Mouse (Mus musculus): Measurements from ENCODE around the gene Rxfp2. TPM values are rescaled to one million over a fixed set of nuclear protein-coding genes. Genes with fewer than 3 reads are reported as not detected.

Gene Rxfp2
- polyA plus RNA-seq, 1 experiment from 2014 or later = 0.33 TPM

GRCm38 (mm10) chr5:150120676-150121075 is 102.2 kb downstream of the Rxfp2 start:
- H3K4me1 ChIP-seq (replicated peaks; ENCODE audit: control insufficient read depth, insufficient read depth, low read length) = no peaks in the 10 kb centered on the region
- DNase-seq (ENCODE audit: low spot score) = no peak
- no peaks in the 10 kb centered on the region for H3K27me3 ChIP-seq (ENCODE audit: control insufficient read depth, insufficient read depth, low read length)
- no peaks in the 10 kb centered on the region for H3K9me3 ChIP-seq (ENCODE audit: control insufficient read depth, low read length)
- ATAC-seq (replicated peaks; ENCODE audit: low FRiP score) = no peak
- H3K36me3 ChIP-seq (ENCODE audit: control insufficient read depth, insufficient read depth, low read length) = no peaks in the 10 kb centered on the region
- no peak overlapping the region for H3K9ac ChIP-seq (ENCODE audit: low read length)
- no peak overlapping the region for H3K27ac ChIP-seq (ENCODE audit: low read depth, low read length)
- H3K4me2 ChIP-seq (ENCODE audit: low read depth, low read length, severe bottlenecking) = no peak overlapping the region
- no peak overlapping the region for H3K4me3 ChIP-seq (ENCODE audit: low read depth, low read length)
- WGBS = 90% methylated on average over 8 of the region's 8 CpGs

GRCm38 (mm10) chr5:150122095-150122494 is 103.6 kb downstream of the Rxfp2 start:
- H3K4me2 ChIP-seq (ENCODE audit: low read depth, low read length, severe bottlenecking) = no peak overlapping the region
- no peaks in the 10 kb centered on the region for H3K36me3 ChIP-seq (ENCODE audit: control insufficient read depth, insufficient read depth, low read length)
- no peaks in the 10 kb centered on the region for H3K27me3 ChIP-seq (ENCODE audit: control insufficient read depth, insufficient read depth, low read length)
- no peak for DNase-seq (ENCODE audit: low spot score)
- no peak for ATAC-seq (replicated peaks; ENCODE audit: low FRiP score)
- H3K9ac ChIP-seq (ENCODE audit: low read length) = no peak overlapping the region
- WGBS = 85% methylated on average over 4 of the region's 4 CpGs
- no peak overlapping the region for H3K4me3 ChIP-seq (ENCODE audit: low read depth, low read length)
- no peaks in the 10 kb centered on the region for H3K4me1 ChIP-seq (replicated peaks; ENCODE audit: control insufficient read depth, insufficient read depth, low read length)
- H3K9me3 ChIP-seq (ENCODE audit: control insufficient read depth, low read length) = no peaks in the 10 kb centered on the region
- H3K27ac ChIP-seq (ENCODE audit: low read depth, low read length) = no peak overlapping the region

GRCm38 (mm10) chr5:150122571-150122970 is 104.1 kb downstream of the Rxfp2 start:
- DNase-seq (ENCODE audit: low spot score) (no peak), ATAC-seq (replicated peaks; ENCODE audit: low FRiP score) (no peak)
- Histone ChIP-seq H3K27ac (ENCODE audit: low read depth, low read length) (no peak overlapping the region), H3K4me2 (ENCODE audit: low read depth, low read length, severe bottlenecking) (no peak overlapping the region), H3K27me3 (ENCODE audit: control insufficient read depth, insufficient read depth, low read length) (no peaks in the 10 kb centered on the region), H3K4me1 (replicated peaks; ENCODE audit: control insufficient read depth, insufficient read depth, low read length) (no peaks in the 10 kb centered on the region), H3K36me3 (ENCODE audit: control insufficient read depth, insufficient read depth, low read length) (no peaks in the 10 kb centered on the region), H3K9ac (ENCODE audit: low read length) (no peak overlapping the region), H3K4me3 (ENCODE audit: low read depth, low read length) (no peak overlapping the region), H3K9me3 (ENCODE audit: control insufficient read depth, low read length) (no peaks in the 10 kb centered on the region)
- 89% methylated on average over 2 of the region's 2 CpGs for WGBS

- Histone ChIP-seq H3K27ac (ENCODE audit: low read depth, low read length) (no peak overlapping the region), H3K36me3 (ENCODE audit: control insufficient read depth, insufficient read depth, low read length) (no peaks in the 10 kb centered on the region), H3K4me1 (replicated peaks; ENCODE audit: control insufficient read depth, insufficient read depth, low read length) (no peaks in the 10 kb centered on the region), H3K9me3 (ENCODE audit: control insufficient read depth, low read length) (no peaks in the 10 kb centered on the region), H3K9ac (ENCODE audit: low read length) (no peak overlapping the region), H3K27me3 (ENCODE audit: control insufficient read depth, insufficient read depth, low read length) (no peaks in the 10 kb centered on the region), H3K4me2 (ENCODE audit: low read depth, low read length, severe bottlenecking) (no peak overlapping the region), H3K4me3 (ENCODE audit: low read depth, low read length) (no peak overlapping the region)
- DNase-seq (ENCODE audit: low spot score) (no peak), ATAC-seq (replicated peaks; ENCODE audit: low FRiP score) (no peak)
- whole genome bisulfite sequencing = 90% methylated on average over 9 of the region's 9 CpGs
Measured at GRCm38 (mm10) chr5:150125920-150126319, 107.4 kb downstream of the Rxfp2 start.

GRCm38 (mm10) chr5:150128432-150128831 is 110.0 kb downstream of the Rxfp2 start:
- no peak overlapping the region for H3K27ac ChIP-seq (ENCODE audit: low read depth, low read length)
- no peak overlapping the region for H3K9ac ChIP-seq (ENCODE audit: low read length)
- WGBS = 83% methylated on average over 8 of the region's 8 CpGs
- no peak overlapping the region for H3K4me3 ChIP-seq (ENCODE audit: low read depth, low read length)
- H3K4me2 ChIP-seq (ENCODE audit: low read depth, low read length, severe bottlenecking) = no peak overlapping the region
- H3K9me3 ChIP-seq (ENCODE audit: control insufficient read depth, low read length) = no peaks in the 10 kb centered on the region
- DNase-seq (ENCODE audit: low spot score) (no peak), ATAC-seq (replicated peaks; ENCODE audit: low FRiP score) (no peak)
- H3K27me3 ChIP-seq (ENCODE audit: control insufficient read depth, insufficient read depth, low read length) = no peaks in the 10 kb centered on the region
- no peaks in the 10 kb centered on the region for H3K36me3 ChIP-seq (ENCODE audit: control insufficient read depth, insufficient read depth, low read length)
- no peaks in the 10 kb centered on the region for H3K4me1 ChIP-seq (replicated peaks; ENCODE audit: control insufficient read depth, insufficient read depth, low read length)

- Histone ChIP-seq H3K36me3 (ENCODE audit: control insufficient read depth, insufficient read depth, low read length) (no peaks in the 10 kb centered on the region), H3K4me1 (replicated peaks; ENCODE audit: control insufficient read depth, insufficient read depth, low read length) (no peaks in the 10 kb centered on the region), H3K27me3 (ENCODE audit: control insufficient read depth, insufficient read depth, low read length) (no peaks in the 10 kb centered on the region), H3K4me2 (ENCODE audit: low read depth, low read length, severe bottlenecking) (no peak overlapping the region), H3K4me3 (ENCODE audit: low read depth, low read length) (no peak overlapping the region), H3K27ac (ENCODE audit: low read depth, low read length) (no peak overlapping the region), H3K9me3 (ENCODE audit: control insufficient read depth, low read length) (no peaks in the 10 kb centered on the region), H3K9ac (ENCODE audit: low read length) (no peak overlapping the region)
- WGBS = 87% methylated on average over 7 of the region's 7 CpGs
- no peak for DNase-seq (ENCODE audit: low spot score)
- ATAC-seq (replicated peaks; ENCODE audit: low FRiP score) = no peak
Measured at GRCm38 (mm10) chr5:150130144-150130543, 111.7 kb downstream of the Rxfp2 start.

GRCm38 (mm10) chr5:150131166-150131565 is 112.7 kb downstream of the Rxfp2 start:
- DNase-seq (ENCODE audit: low spot score) (no peak), ATAC-seq (replicated peaks; ENCODE audit: low FRiP score) (no peak)
- H3K9me3 ChIP-seq (ENCODE audit: control insufficient read depth, low read length) = no peaks in the 10 kb centered on the region
- H3K36me3 ChIP-seq (ENCODE audit: control insufficient read depth, insufficient read depth, low read length) = no peaks in the 10 kb centered on the region
- H3K9ac ChIP-seq (ENCODE audit: low read length) = no peak overlapping the region
- 88% methylated on average over 7 of the region's 7 CpGs for WGBS
- no peak overlapping the region for H3K4me2 ChIP-seq (ENCODE audit: low read depth, low read length, severe bottlenecking)
- H3K27ac ChIP-seq (ENCODE audit: low read depth, low read length) = no peak overlapping the region
- H3K4me3 ChIP-seq (ENCODE audit: low read depth, low read length) = no peak overlapping the region
- H3K27me3 ChIP-seq (ENCODE audit: control insufficient read depth, insufficient read depth, low read length) = no peaks in the 10 kb centered on the region
- H3K4me1 ChIP-seq (replicated peaks; ENCODE audit: control insufficient read depth, insufficient read depth, low read length) = no peaks in the 10 kb centered on the region

Other genes starting within 250 kb of the Rxfp2 start
- 8.2 and 8.4 TPM in 2 replicates for gene Fry, start 100.0 kb downstream of the Rxfp2 start, polyA plus RNA-seq (2014; fragmentation: Nextera tagmentation; extraction: Ambion mirVana)